Mouse (Mus musculus): ENCODE results near the gene Slc39a11.

DNA sequence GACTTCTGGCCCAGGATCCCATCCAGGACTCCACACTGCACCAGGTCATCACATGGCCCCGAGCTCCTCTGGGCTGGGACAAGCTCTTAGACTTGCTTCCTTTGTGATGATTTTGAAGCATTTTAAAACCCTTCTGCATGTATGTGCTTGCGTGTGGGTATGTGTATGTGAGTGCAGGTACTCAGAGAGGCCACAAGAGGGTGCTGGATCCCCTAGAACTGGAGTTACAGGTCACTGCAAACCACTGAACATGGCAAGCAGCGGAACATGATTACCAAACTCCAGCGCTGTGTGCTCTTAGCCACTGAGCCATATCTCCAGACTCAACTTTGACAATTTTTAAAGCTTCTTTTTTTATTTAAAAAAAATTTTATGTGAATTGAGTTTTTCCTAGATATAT is 249.0 kb downstream of the Slc39a11 start:
- TF ChIP-seq CTCF (IDR thresholded peaks at IDR 0.05; ENCODE audit: low read depth) (peak; percentile 34; the same call in 1 of the 2 replicates), EP300 (optimal IDR thresholded peaks at IDR 0.05) (no peak)
